Mouse (Mus musculus) forebrain, embryonic 15.5 days (tissue): ENCODE data around the gene Bak1. TPM values are rescaled to one million over a fixed set of nuclear protein-coding genes. Genes with fewer than 3 reads are reported as not detected.

Experiments
- ATAC-seq: fragments of 200-750 bp; cut with Nextera tagmentation; replicated peaks from 2 replicates; pipeline ENCODE4 v1.8.0; 2017; ENCODE audit warnings: mild to moderate bottlenecking, moderate TSS enrichment, moderate library complexity
- H3K27ac ChIP-seq: fragments of 300-500 bp; sonication (generic); replicated peaks from 2 replicates; pipeline ENCODE4 v1.5.1; 2015; ENCODE audit warnings: mild to moderate bottlenecking, inconsistent platforms
- H3K27me3 ChIP-seq: fragments of 300-500 bp; sonication (generic); 2 replicates; pipeline ENCODE4 v1.6.1; 2015; ENCODE audit warnings: inconsistent platforms
- H3K36me3 ChIP-seq: fragments of 300-500 bp; sonication (generic); 2 replicates; pipeline ENCODE4 v1.6.1; 2015; ENCODE audit warnings: mild to moderate bottlenecking, inconsistent platforms
- H3K4me1 ChIP-seq: fragments of 300-500 bp; sonication (generic); 2 replicates; pipeline ENCODE4 v1.6.1; 2015; ENCODE audit warnings: inconsistent platforms
- H3K4me2 ChIP-seq: fragments of 300-500 bp; sonication (generic); replicated peaks from 2 replicates; pipeline ENCODE4 v1.6.1; 2015; ENCODE audit warnings: mild to moderate bottlenecking, inconsistent platforms
- H3K4me3 ChIP-seq: fragments of 300-500 bp; sonication (generic); 2 replicates; pipeline ENCODE4 v1.5.1; 2015; ENCODE audit warnings: mild to moderate bottlenecking, inconsistent platforms
- H3K9ac ChIP-seq: fragments of 300-500 bp; sonication (generic); replicated peaks from 2 replicates; pipeline ENCODE4 v1.6.1; 2015; ENCODE audit warnings: mild to moderate bottlenecking, inconsistent platforms
- H3K9me3 ChIP-seq: fragments of 300-500 bp; sonication (generic); 2 replicates; pipeline ENCODE4 v1.6.1; 2016; ENCODE audit warnings: inconsistent platforms
- whole genome bisulfite sequencing: fragments of 180-500 bp; shearing (Covaris S2); methylation state at CpG from one replicate; pipeline ENCODE4 v1.1.7; 2015; ENCODE audit warnings: mixed read lengths; 5-methylcytosine and 5-hydroxymethylcytosine counted together
- polyA plus RNA-seq: library from polyadenylated mRNA; unstranded; fragments of >200 nt; fragmentation: Nextera tagmentation; extraction: Ambion mirVana; gene quantifications from 2 replicates; pipeline ENCODE4 v1.2.1, GENCODE M21; 2015

The Bak1 gene
- polyA plus RNA-seq, 1 experiment from 2014 or later, result 2.3 TPM

GRCm38 (mm10) chr17:27028284-27028795 lies 469 bp downstream of the Bak1 start:
- Histone ChIP-seq H3K27me3 (no peaks in the 10 kb centered on the region), H3K9me3 (no peaks in the 10 kb centered on the region), H3K4me2 (peak overlapping the region; percentile 75), H3K9ac (peak overlapping the region; percentile 84), H3K27ac (peak overlapping the region; percentile 41; the same call in 1 of the 2 replicates), H3K36me3 (peaks cover 9% of the 10 kb centered on the region; the same call in 1 of the 2 replicates), H3K4me3 (peak overlapping the region; percentile 66), H3K4me1 (peaks cover 22% of the 10 kb centered on the region)
- peak; percentile 80 for ATAC-seq
- 0% methylated on average over 19 of the region's 19 CpGs for WGBS

- Histone ChIP-seq H3K27me3 (no peaks in the 10 kb centered on the region), H3K9ac (peak overlapping the region; percentile 84), H3K9me3 (no peaks in the 10 kb centered on the region), H3K36me3 (peaks cover 11% of the 10 kb centered on the region; the same call in 1 of the 2 replicates), H3K27ac (peak overlapping the region; percentile 36; the same call in 1 of the 2 replicates), H3K4me2 (peak overlapping the region; percentile 75), H3K4me3 (peak overlapping the region; percentile 66), H3K4me1 (peaks cover 20% of the 10 kb centered on the region)
- peak; percentile 26; the same call in 1 of the 2 replicates for ATAC-seq
- WGBS, result 38% methylated on average over 12 of the region's 12 CpGs
These were observed 1.1 kb downstream of the Bak1 start for GRCm38 (mm10) chr17:27027460-27028283.

GRCm38 (mm10) chr17:27025951-27026350 lies 2.9 kb downstream of the Bak1 start:
- Histone ChIP-seq H3K4me2 (no peak overlapping the region), H3K4me3 (no peak overlapping the region), H3K27me3 (no peaks in the 10 kb centered on the region), H3K27ac (no peak overlapping the region), H3K9ac (no peak overlapping the region), H3K9me3 (no peaks in the 10 kb centered on the region), H3K36me3 (peaks cover 21% of the 10 kb centered on the region; the same call in 1 of the 2 replicates), H3K4me1 (peaks cover 19% of the 10 kb centered on the region)
- WGBS, result 97% methylated on average over 3 of the region's 3 CpGs
- no peak for ATAC-seq

- peaks cover 19% of the 10 kb centered on the region for H3K4me1 ChIP-seq
- no peak overlapping the region for H3K4me3 ChIP-seq
- H3K9me3 ChIP-seq, result no peaks in the 10 kb centered on the region
- H3K36me3 ChIP-seq, result peaks cover 25% of the 10 kb centered on the region; the same call in 1 of the 2 replicates
- no peak for ATAC-seq
- no peak overlapping the region for H3K4me2 ChIP-seq
- H3K27ac ChIP-seq, result no peak overlapping the region
- no peaks in the 10 kb centered on the region for H3K27me3 ChIP-seq
- whole genome bisulfite sequencing, result 96% methylated on average over 17 of the region's 17 CpGs
- no peak overlapping the region for H3K9ac ChIP-seq
These were observed 3.4 kb downstream of the Bak1 start for GRCm38 (mm10) chr17:27025326-27025902.

- no peak overlapping the region for H3K4me2 ChIP-seq
These were observed 5.5 kb downstream of the Bak1 start for GRCm38 (mm10) chr17:27023342-27023741.

GRCm38 (mm10) chr17:27021736-27022135 lies 7.1 kb downstream of the Bak1 start:
- no peak for ATAC-seq
- Histone ChIP-seq H3K27ac (no peak overlapping the region), H3K4me1 (peaks cover 11% of the 10 kb centered on the region), H3K9me3 (no peaks in the 10 kb centered on the region), H3K4me2 (no peak overlapping the region), H3K4me3 (no peak overlapping the region), H3K27me3 (no peaks in the 10 kb centered on the region), H3K9ac (no peak overlapping the region), H3K36me3 (peaks cover 30% of the 10 kb centered on the region)
- 96% methylated on average over 9 of the region's 9 CpGs for WGBS

More at GRCm38 (mm10) chr17:27023342-27023741, 5.5 kb downstream of the Bak1 start:
- Histone ChIP-seq H3K9ac (no peak overlapping the region), H3K4me3 (no peak overlapping the region), H3K27ac (no peak overlapping the region), H3K36me3 (peaks cover 30% of the 10 kb centered on the region), H3K4me1 (peaks cover 20% of the 10 kb centered on the region), H3K27me3 (no peaks in the 10 kb centered on the region), H3K9me3 (no peaks in the 10 kb centered on the region)
- 90% methylated on average over 4 of the region's 4 CpGs for WGBS
- no peak for ATAC-seq

GRCm38 (mm10) chr17:27021076-27021475 lies 7.7 kb downstream of the Bak1 start:
- no peak overlapping the region for H3K9ac ChIP-seq
- no peak for ATAC-seq
- no peaks in the 10 kb centered on the region for H3K9me3 ChIP-seq
- peaks cover 10% of the 10 kb centered on the region for H3K4me1 ChIP-seq
- no peak overlapping the region for H3K27ac ChIP-seq
- no peak overlapping the region for H3K4me3 ChIP-seq
- H3K27me3 ChIP-seq, result no peaks in the 10 kb centered on the region
- 93% methylated on average over 14 of the region's 14 CpGs for WGBS
- H3K36me3 ChIP-seq, result peaks cover 30% of the 10 kb centered on the region
- no peak overlapping the region for H3K4me2 ChIP-seq

GRCm38 (mm10) chr17:27018555-27019196 lies 10.1 kb downstream of the Bak1 start:
- H3K4me3 ChIP-seq, result peak overlapping the region; percentile 48
- 47% methylated on average over 12 of the region's 12 CpGs for WGBS
- H3K9ac ChIP-seq, result peak overlapping the region; percentile 52
- peaks cover 22% of the 10 kb centered on the region for H3K36me3 ChIP-seq
- H3K4me1 ChIP-seq, result peaks cover 10% of the 10 kb centered on the region
- H3K9me3 ChIP-seq, result no peaks in the 10 kb centered on the region
- no peaks in the 10 kb centered on the region for H3K27me3 ChIP-seq
- H3K4me2 ChIP-seq, result peak overlapping the region; percentile 51
- 0 out of 2 replicates have a peak, but pooled peaks have one; percentile 3 for ATAC-seq
- H3K27ac ChIP-seq, result no peak overlapping the region; the same call in 1 of the 2 replicates

GRCm38 (mm10) chr17:27017564-27018499 lies 11.0 kb downstream of the Bak1 start:
- Histone ChIP-seq H3K27ac (peak overlapping the region; percentile 25; the same call in 1 of the 2 replicates), H3K36me3 (peaks cover 21% of the 10 kb centered on the region), H3K4me2 (peak overlapping the region; percentile 51), H3K9ac (peak overlapping the region; percentile 52), H3K4me1 (peaks cover 10% of the 10 kb centered on the region), H3K9me3 (no peaks in the 10 kb centered on the region), H3K27me3 (no peaks in the 10 kb centered on the region), H3K4me3 (peak overlapping the region; percentile 48)
- ATAC-seq, result peak; percentile 78
- WGBS, result 9% methylated on average over 34 of the region's 34 CpGs

- Histone ChIP-seq H3K9ac (no peak overlapping the region), H3K4me2 (no peak overlapping the region), H3K4me3 (no peak overlapping the region), H3K27ac (no peak overlapping the region), H3K36me3 (no peaks in the 10 kb centered on the region), H3K27me3 (no peaks in the 10 kb centered on the region), H3K9me3 (no peaks in the 10 kb centered on the region), H3K4me1 (peaks cover 3% of the 10 kb centered on the region; the same call in 1 of the 2 replicates)
- no peak for ATAC-seq
- WGBS, result 49% methylated on average over 6 of the region's 6 CpGs
These were observed 15.9 kb downstream of the Bak1 start for GRCm38 (mm10) chr17:27012909-27013308.
